Mouse (Mus musculus) CH12.LX (cell line): ENCODE data around the gene Tmem185b.

ENCODE experiments used
- CTCF ChIP-seq, 2 experiments: IDR thresholded peaks in 1 of 2; conservative IDR thresholded peaks in 1 of 2; 2 replicates each; pipeline ENCODE4 v1.5.1; 2011 to 2012; ENCODE audit warnings: low read depth in 2 of 2, low read length in 2 of 2, improper control_type of control experiment in 1 of 2, inconsistent platforms in 1 of 2, mild to moderate bottlenecking in 1 of 2, moderate library complexity in 1 of 2
- E2F4 ChIP-seq: IDR thresholded peaks from 2 replicates; pipeline ENCODE4 v1.6.1; 2011; ENCODE audit warnings: low read depth, low read length, improper control_type of control experiment; ENCODE audit not compliant: insufficient replicate concordance
- ELF1 ChIP-seq: IDR thresholded peaks from 2 replicates; pipeline ENCODE4 v1.6.1; 2014; ENCODE audit warnings: low read depth, mild to moderate bottlenecking, inconsistent platforms, low read length, improper control_type of control experiment
- EP300 ChIP-seq: IDR thresholded peaks from 2 replicates; pipeline ENCODE4 v1.6.1; 2011; ENCODE audit warnings: low read length, improper control_type of control experiment
- HCFC1 ChIP-seq: IDR thresholded peaks from 2 replicates; pipeline ENCODE4 v1.6.1; 2012; ENCODE audit warnings: low read depth, mild to moderate bottlenecking, inconsistent platforms, low read length, improper control_type of control experiment
- JUND ChIP-seq: conservative IDR thresholded peaks from 2 replicates; pipeline ENCODE4 v1.6.1; 2011; ENCODE audit warnings: low read depth, low read length, improper control_type of control experiment
- NELFE ChIP-seq: IDR thresholded peaks from 2 replicates; pipeline ENCODE4 v1.6.1; 2011; ENCODE audit warnings: low read depth, low read length, improper control_type of control experiment
- POLR2A ChIP-seq: IDR thresholded peaks from 2 replicates; pipeline ENCODE4 v1.6.1; 2011; ENCODE audit warnings: low read depth, mild to moderate bottlenecking, improper control_type of control experiment, low read length
- POLR2AphosphoS2 ChIP-seq: IDR thresholded peaks from 2 replicates; pipeline ENCODE4 v1.6.1; 2011; ENCODE audit warnings: low read depth, low read length, improper control_type of control experiment
- USF1 ChIP-seq: IDR thresholded peaks from 2 replicates; pipeline ENCODE4 v1.6.1; 2014; ENCODE audit warnings: low read depth, mild to moderate bottlenecking, inconsistent platforms, low read length, improper control_type of control experiment
- ZMIZ1 ChIP-seq: IDR thresholded peaks from 2 replicates; pipeline ENCODE4 v1.6.1; 2012; ENCODE audit warnings: low read depth, mild to moderate bottlenecking, inconsistent platforms, low read length, improper control_type of control experiment
- ZNF384 ChIP-seq: IDR thresholded peaks from 2 replicates; pipeline ENCODE4 v1.6.1; 2012; ENCODE audit warnings: low read depth, low read length, improper control_type of control experiment, inconsistent platforms

- TF ChIP-seq CTCF (conservative IDR thresholded peaks at IDR 0.05 in 1 of 2, IDR thresholded peaks at IDR 0.05 in 1 of 2; ENCODE audit: low read depth in 2 of 2, low read length in 2 of 2) (no peak), ZNF384 (no peak), JUND (no peak), EP300 (no peak), ZMIZ1 (no peak), NELFE (no peak), E2F4 (no peak), HCFC1 (no peak), POLR2A (no peak), POLR2AphosphoS2 (no peak), ELF1 (no peak), USF1 (no peak)
These were observed 29.7 kb downstream of the Tmem185b start for GRCm38 (mm10) chr1:119555651-119556050.
